Mouse (Mus musculus) thymus, adult 18-20 months (tissue): ENCODE results near the gene Lca5l.

Source experiments
- DNase-seq, 2 experiments: peaks; one replicate each; pipeline ENCODE4 v3.0.0; 2022; ENCODE audit warnings: mixed read lengths in 2 of 2

The Lca5l gene

DNA sequence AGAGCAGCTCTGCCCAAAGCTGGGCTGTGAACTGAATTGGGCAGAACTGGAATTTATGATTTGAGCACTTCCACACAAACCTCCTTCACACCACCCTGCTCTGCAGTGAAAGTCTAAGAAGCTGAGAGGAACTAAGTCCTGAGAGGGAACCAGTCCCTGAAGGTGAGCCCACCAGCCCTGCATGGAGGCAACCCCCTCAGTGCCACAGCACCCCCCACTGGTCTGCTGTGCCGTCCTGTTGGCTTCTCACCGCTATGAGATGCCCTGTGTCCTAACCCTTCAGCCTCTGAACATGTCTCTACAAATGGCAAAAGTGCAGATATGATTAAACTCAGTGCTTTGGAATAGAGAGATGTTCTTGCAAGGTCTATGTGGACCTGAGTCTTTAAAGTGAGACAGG lies 79.3 kb downstream of the Lca5l start:
- DNase-seq, result no peak

DNA sequence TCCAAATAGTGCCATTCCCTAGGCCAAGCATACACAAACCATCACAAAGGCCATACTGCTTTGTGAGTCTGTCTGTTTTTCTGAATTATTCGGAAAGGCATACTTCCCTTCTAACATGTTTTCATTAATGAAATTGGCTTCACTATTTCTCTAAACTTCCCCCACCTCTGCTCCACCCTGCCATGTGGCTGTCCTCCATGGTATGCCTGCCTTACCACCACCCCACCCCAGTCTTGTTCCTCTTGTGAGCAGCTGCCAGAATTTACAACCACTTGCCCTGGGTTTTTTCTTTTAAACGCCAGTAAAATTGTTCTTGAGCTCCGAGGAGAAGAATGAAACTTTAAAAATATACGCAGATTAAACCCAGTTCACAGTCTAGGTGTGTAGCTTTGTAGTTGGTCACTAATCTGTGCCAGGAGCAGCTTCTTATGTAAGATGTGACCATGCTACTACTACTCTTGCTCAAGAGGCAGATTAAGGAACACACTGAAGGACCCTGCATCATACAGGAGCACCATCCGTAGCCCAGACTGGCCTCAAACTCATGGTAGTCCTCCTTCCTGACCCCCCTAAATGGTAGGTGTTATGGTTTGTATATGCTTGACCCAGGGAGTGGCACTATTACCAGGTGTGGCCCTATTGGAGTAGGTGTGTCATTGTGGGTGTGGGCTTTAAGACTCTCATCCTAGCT lies 81.3 kb downstream of the Lca5l start:
- DNase-seq, result no peak

DNA sequence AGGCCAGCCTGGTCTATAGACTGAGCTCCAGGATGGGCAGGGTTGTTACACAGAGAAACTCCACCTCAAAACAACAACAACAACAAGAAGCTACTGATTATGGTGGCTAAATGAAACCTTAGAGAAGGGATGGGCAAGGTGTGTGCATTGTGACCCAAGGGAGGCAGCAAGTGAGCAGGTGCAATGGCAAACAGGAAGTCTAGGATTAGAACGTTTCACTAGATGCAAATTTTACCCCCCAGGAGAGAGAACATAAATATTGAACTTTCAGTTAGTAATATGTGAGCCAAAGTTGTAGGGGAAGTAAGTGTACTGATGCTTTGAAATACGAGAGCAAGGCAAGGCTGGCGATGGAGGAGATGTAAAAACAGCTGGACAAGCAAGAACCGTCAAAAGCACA lies 82.4 kb downstream of the Lca5l start:
- no peak for DNase-seq
